Comparison of ENCODE assay signal across 11 mouse cellular contexts in the genomic region with DNA sequence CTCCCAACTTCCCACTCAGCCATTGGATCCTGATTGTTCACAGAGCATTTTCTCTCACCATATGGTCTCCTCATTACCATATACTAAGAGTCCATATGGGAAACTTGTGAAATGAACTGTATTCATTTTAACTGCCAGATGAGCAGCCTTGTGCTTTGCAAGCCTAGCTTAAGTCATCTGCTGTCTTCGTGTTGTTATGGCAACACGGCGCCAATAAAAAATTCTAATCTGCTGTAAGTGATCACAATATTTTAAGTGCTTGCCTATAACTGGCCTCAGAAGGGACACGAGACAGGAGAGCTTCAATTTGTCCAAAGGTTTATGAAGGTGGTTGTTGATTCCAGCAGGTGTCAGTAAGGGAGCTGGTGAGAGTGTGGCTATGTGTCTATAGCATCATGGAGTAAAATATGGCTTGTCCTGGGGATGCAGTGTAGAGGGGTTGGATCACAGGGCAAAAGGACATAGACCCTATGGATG.
DNase-seq lines count a peak whose midpoint lies in the region; ATAC-seq and TF ChIP-seq lines count a peak whose summit lies in the region.
"Had no signal": no experiment of that assay in that cellular context is flagged by ENCODE, and none has a peak within 500 bp of the region (broad histone marks: within the 10 kb centered on the region; RNA-seq: fewer than 3 reads in every experiment).

No protein-coding gene starts in this region.

- H3K4me3 ChIP-seq in neural tube, embryonic 11.5 days (ENCODE audit: low read depth, low read length) = no peak overlapping the region
- H3K4me3 ChIP-seq in hindbrain, postnatal 0 days (ENCODE audit: low read length) = no peak overlapping the region
- no peak overlapping the region for H3K4me3 ChIP-seq in midbrain, embryonic 14.5 days (replicated peaks; ENCODE audit: low read depth, low read length)
- H3K4me3 ChIP-seq: heart, embryonic 15.5 days had no signal

- H3K4me1 ChIP-seq in neural tube, embryonic 11.5 days (ENCODE audit: control insufficient read depth, insufficient read depth, low read length) = peaks cover 10% of the 10 kb centered on the region
- H3K4me1 ChIP-seq in hindbrain, postnatal 0 days (ENCODE audit: insufficient read depth, low read length) = peaks cover 11% of the 10 kb centered on the region; the same call in 1 of the 2 replicates
- H3K4me1 ChIP-seq in midbrain, embryonic 14.5 days (ENCODE audit: control insufficient read depth, insufficient read depth, low read length) = peaks cover 27% of the 10 kb centered on the region
- H3K4me1 ChIP-seq: heart, embryonic 15.5 days had no signal

- peak; percentile 13; the same call in 1 of the 2 replicates for TF ChIP-seq CTCF in hindbrain, postnatal 0 days (IDR thresholded peaks at IDR 0.05; ENCODE audit: low read depth)

- H3K27me3 ChIP-seq in neural tube, embryonic 11.5 days (ENCODE audit: control insufficient read depth, insufficient read depth, low read length) = no peaks in the 10 kb centered on the region
- no peaks in the 10 kb centered on the region for H3K27me3 ChIP-seq in hindbrain, postnatal 0 days (ENCODE audit: insufficient read depth, low read length)
- no peaks in the 10 kb centered on the region for H3K27me3 ChIP-seq in midbrain, embryonic 14.5 days (ENCODE audit: control insufficient read depth, insufficient read depth, low read length)
- H3K27me3 ChIP-seq: heart, embryonic 15.5 days had no signal

- no peak overlapping the region for H3K27ac ChIP-seq in neural tube, embryonic 11.5 days (ENCODE audit: low read depth, low read length)
- peak overlapping the region; percentile 8; the same call in 1 of the 2 replicates for H3K27ac ChIP-seq in hindbrain, postnatal 0 days
- no peak overlapping the region for H3K27ac ChIP-seq in midbrain, embryonic 14.5 days (replicated peaks; ENCODE audit: low read depth, low read length)
- H3K27ac ChIP-seq: heart, embryonic 15.5 days; macrophage had no signal

- 68% methylated on average over 4 of the region's 4 CpGs for WGBS in neural tube, embryonic 11.5 days
- WGBS in hindbrain, postnatal 0 days = 44% methylated on average over 4 of the region's 4 CpGs
- WGBS in midbrain, embryonic 14.5 days = 62% methylated on average over 4 of the region's 4 CpGs

- DNase-seq in neural tube, embryonic 11.5 days (ENCODE audit: low spot score) = no peak
- no peak for DNase-seq in neural tube, embryonic 10.5 days (ENCODE audit: extremely low spot score, low spot score)
- peak; percentile 61 for DNase-seq in hindbrain, postnatal 0 days (ENCODE audit: low spot score)
- DNase-seq in midbrain, embryonic 14.5 days = no peak
- no peak for DNase-seq in thymus, postnatal 4 days
- DNase-seq: adrenal gland, postnatal 25 days; kidney, postnatal 36 days had no signal

- peak; percentile 27; the same call in 1 of the 2 replicates for ATAC-seq in neural tube, embryonic 11.5 days (ENCODE audit: insufficient read depth, low FRiP score, low TSS enrichment)
- ATAC-seq in hindbrain, postnatal 0 days = peak; percentile 54
- ATAC-seq in midbrain, embryonic 14.5 days (ENCODE audit: low FRiP score, low TSS enrichment) = peak; percentile 27; the same call in 1 of the 2 replicates
- no peak for ATAC-seq in megakaryocyte, adult 5-6 weeks (ENCODE audit: poor library complexity, severe bottlenecking)
- ATAC-seq in megakaryocyte progenitor cell, adult 5-6 weeks (replicated peaks; ENCODE audit: poor library complexity) = no peak

- H3K36me3 ChIP-seq in neural tube, embryonic 11.5 days (ENCODE audit: control insufficient read depth, insufficient read depth, low read length) = no peaks in the 10 kb centered on the region
- no peaks in the 10 kb centered on the region for H3K36me3 ChIP-seq in hindbrain, postnatal 0 days (ENCODE audit: insufficient read depth, low read length)
- no peaks in the 10 kb centered on the region for H3K36me3 ChIP-seq in midbrain, embryonic 14.5 days (ENCODE audit: control insufficient read depth, insufficient read depth, low read length)
- H3K36me3 ChIP-seq: heart, embryonic 15.5 days had no signal

- no peak overlapping the region for H3K9ac ChIP-seq in neural tube, embryonic 11.5 days (ENCODE audit: low read length)
- no peak overlapping the region for H3K9ac ChIP-seq in hindbrain, postnatal 0 days (replicated peaks; ENCODE audit: low read length)
- no peak overlapping the region for H3K9ac ChIP-seq in midbrain, embryonic 14.5 days (replicated peaks; ENCODE audit: low read length)
- H3K9ac ChIP-seq: heart, embryonic 15.5 days had no signal

- no peaks in the 10 kb centered on the region for H3K9me3 ChIP-seq in neural tube, embryonic 11.5 days (ENCODE audit: control insufficient read depth, low read length)
- no peaks in the 10 kb centered on the region for H3K9me3 ChIP-seq in hindbrain, postnatal 0 days (ENCODE audit: low read length)
- no peaks in the 10 kb centered on the region for H3K9me3 ChIP-seq in midbrain, embryonic 14.5 days (ENCODE audit: control insufficient read depth, low read length)
- H3K9me3 ChIP-seq: heart, embryonic 15.5 days had no signal

- H3K4me2 ChIP-seq in neural tube, embryonic 11.5 days (ENCODE audit: low read depth) = no peak overlapping the region
- no peak overlapping the region for H3K4me2 ChIP-seq in hindbrain, postnatal 0 days (ENCODE audit: low read depth, low read length)
- H3K4me2 ChIP-seq in midbrain, embryonic 14.5 days (ENCODE audit: low read length) = no peak overlapping the region
- H3K4me2 ChIP-seq: heart, embryonic 15.5 days had no signal

Comparison
In these comparisons a context has a peak if more than half of its experiments do, and no peak if none do; other contexts are left out.
1. ATAC-seq: peak in neural tube, embryonic 11.5 days (single experiment), hindbrain, postnatal 0 days (single experiment) and midbrain, embryonic 14.5 days (single experiment); none in megakaryocyte, adult 5-6 weeks (single experiment) and megakaryocyte progenitor cell, adult 5-6 weeks (single experiment).